Mouse (Mus musculus) urinary bladder, postnatal 25 days (tissue): ENCODE results near the gene Frmpd3.
"Not testable (repeated sequence)": the region's sequence is repeated elsewhere in the genome, so short reads cannot be mapped to it uniquely, and the experiment has no call there.

ENCODE experiments used
- DNase-seq: peaks from one replicate; pipeline ENCODE4 v3.0.0; 2022; ENCODE audit warnings: low spot score

Frmpd3 gene

GRCm38 (mm10) chrX:140341656-140342392 is at the start of gene Frmpd3:
TSS of gene Frmpd3 (plus strand) at chrX:140342263.
- DNase-seq: no peak

- no peak for DNase-seq
These were observed 38.3 kb upstream of the Frmpd3 start for GRCm38 (mm10) chrX:140303731-140304130.

- no peak for DNase-seq
These were observed 36.4 kb upstream of the Frmpd3 start for GRCm38 (mm10) chrX:140305652-140306051.

DNA sequence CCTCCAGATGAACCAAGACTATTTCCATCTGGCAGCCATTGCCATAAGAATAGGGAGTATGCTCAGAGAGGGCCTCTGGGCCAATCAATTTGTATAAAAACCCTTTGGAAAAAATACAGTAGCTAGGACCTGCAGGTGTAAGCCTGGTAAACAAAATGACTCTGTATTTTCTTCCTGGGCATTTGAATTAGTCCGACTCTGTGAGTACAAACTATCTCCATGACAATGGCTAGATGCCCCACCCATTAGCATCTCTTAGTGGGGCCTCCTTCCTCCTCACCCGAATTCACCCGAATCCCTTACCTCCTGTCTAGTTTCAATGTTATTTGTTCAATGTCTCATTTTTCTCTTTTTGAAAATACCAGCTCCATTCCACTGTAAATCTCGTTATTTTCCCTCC is 24.1 kb upstream of the Frmpd3 start:
- no peak for DNase-seq

- DNase-seq: no peak
These were observed 22.9 kb upstream of the Frmpd3 start for GRCm38 (mm10) chrX:140319131-140319530.

DNA sequence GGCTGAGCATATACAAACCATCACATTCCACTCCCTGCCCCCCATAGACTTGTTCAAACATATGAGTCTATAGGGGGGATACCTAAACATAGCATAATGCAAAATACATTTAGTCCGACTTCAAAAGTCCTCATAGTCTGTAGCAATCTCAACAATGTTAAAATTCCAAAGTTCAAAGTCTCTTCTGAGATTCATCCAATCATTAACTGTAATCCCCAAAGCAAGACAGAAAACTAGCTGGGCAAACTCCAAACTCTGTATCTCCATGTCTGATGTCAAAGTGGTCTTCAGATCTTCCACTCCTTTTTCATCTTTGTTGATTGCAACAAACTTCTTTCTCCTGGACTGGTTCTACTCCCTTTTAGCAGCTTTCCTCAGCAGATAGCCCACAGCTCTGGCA is 21.4 kb upstream of the Frmpd3 start:
- not testable (repeated sequence) for DNase-seq

DNA sequence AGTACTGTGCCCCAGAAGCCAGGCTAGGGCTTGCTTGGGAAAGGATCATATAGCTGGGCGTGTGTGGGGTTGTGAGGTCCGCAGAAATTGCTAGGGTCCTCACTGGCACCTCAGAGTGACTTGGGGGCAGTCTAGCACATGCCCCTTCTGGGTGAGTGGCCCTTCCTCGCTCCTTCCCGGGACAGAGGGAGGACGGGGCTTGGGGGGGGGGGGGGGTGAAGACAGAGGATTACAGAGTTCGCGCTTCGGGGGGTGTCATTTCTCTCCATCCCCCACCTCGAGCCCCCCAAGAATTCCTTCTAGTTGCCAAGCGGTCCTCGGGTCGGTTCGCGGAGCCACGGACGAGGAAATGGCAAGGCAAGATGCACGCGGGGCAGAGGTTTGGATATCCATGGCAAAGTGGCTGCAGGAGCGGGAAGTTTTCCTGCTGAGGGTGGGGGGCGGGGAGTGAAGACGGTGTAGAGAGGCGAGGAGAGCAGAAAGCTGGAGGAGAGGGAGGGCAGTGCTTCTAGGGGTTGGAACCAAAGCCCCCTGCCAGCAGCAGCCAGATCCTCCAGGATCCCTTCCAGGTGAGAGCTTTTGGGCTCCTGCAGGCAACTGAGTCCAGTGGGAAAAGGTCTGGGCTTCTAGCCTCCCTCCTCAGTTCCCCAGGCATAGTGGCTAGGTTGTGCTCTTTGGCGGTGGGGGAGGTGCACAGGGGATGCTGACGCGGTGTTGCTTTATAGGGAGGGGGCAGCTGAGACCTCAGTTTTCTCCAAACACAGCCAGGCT is 515 bp downstream of the Frmpd3 start:
- DNase-seq: no peak

- DNase-seq: no peak
These were observed 33.6 kb downstream of the Frmpd3 start for GRCm38 (mm10) chrX:140375628-140376027.

- DNase-seq: no peak
These were observed 57.9 kb downstream of the Frmpd3 start for GRCm38 (mm10) chrX:140399986-140400385.

DNA sequence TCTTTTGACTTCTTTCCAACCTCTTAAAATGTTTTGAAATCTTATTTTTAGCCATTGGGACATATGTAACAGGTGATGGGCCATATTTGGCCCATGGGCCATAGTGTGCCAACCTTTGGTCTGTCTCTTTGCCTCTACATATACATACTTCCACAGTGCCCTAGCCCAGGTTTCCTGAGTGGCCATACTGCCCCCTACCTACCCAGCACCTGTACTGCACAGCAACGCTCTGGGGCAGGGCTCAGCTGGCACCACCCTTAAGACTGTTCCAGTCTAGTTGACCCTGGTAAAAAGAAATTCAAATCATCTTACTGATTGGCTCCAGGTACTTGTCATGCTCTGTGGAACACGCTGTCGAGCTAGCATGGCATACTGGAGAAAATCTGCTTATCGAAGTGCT is 60.8 kb downstream of the Frmpd3 start:
- no peak for DNase-seq

GRCm38 (mm10) chrX:140406079-140406478 is 64.0 kb downstream of the Frmpd3 start:
- no peak for DNase-seq

GRCm38 (mm10) chrX:140406501-140406900 is 64.4 kb downstream of the Frmpd3 start:
- DNase-seq: no peak

GRCm38 (mm10) chrX:140407593-140407992 is 65.5 kb downstream of the Frmpd3 start:
- no peak for DNase-seq

DNA sequence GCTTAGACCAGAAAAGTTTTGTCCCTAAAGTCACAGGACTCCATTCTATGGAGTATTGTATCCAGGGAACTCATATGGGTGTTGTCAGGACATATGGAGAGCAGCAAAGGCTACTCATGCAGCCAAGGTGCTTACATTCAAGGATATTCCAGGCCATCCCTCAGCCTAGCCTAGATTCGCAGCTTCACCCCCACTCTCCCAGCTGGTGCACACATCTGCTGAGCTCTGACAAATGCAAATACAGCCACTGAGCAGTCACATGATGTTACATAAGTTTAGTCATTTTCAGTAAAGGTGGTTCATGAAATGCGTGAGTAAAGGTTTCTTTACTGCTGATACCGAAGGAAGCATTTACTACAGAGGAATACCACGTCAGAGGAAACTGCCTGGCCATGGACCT is 76.4 kb downstream of the Frmpd3 start:
- no peak for DNase-seq

GRCm38 (mm10) chrX:140427124-140427523 is 85.1 kb downstream of the Frmpd3 start:
- DNase-seq: no peak

DNA sequence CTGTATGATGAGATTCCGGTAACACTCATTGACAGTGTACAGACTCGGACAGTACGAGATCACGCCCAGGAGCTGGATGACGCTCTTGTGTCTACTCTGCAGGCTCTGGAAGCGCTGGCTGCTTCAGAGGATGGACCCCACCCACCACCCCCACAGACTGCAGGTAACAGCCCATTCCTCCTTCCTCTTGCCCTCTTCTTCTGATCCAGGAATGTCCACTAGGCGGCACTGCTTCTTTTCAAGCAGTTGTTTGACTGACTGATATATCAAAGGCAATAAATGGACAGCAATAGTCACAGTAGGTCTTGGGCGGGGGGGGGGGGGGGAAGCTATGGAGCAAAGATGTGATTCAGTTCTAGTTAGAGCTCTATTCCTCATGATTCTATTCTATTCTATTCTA is 86.2 kb downstream of the Frmpd3 start:
- no peak for DNase-seq

DNA sequence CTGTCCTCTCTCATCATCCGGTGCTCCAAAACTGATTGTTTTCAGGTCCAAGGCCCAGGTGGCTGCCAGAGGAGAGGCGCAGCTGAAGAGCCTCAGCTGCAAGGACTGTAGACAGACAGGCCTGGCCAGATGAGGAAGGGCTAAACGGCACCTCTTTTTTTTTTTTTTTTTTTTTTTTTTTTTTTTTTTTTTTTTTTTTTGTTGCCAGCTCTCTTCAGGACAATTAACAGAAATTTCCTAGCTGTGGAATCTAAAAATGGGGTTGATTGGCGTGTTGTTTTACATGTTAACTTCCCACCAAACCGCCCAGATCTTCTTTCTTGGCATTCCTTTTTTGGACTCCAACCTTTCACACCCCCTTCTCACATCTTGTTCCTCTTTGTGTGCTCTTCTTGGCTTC is 87.9 kb downstream of the Frmpd3 start:
- DNase-seq: no peak

DNA sequence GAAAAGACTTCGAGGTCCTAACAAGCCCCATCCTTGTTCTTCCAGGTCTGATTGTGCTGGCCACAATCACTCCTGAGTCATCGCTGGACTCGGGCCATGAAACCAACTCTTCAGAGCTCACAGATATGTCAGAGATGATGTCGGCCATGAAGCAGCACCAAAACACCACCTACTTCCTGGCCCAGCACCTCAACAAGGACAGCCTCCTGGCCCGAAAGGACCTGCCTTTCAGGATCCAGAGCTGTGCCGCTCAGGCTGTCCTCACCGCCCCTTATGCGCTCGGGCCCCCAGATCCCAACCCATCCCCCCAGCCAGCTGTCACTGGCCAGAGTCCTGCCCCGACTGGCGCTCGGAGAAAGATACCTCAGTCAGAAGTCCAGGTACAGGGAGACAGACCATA is 88.4 kb downstream of the Frmpd3 start:
- DNase-seq: no peak

GRCm38 (mm10) chrX:140431981-140432380 is 89.9 kb downstream of the Frmpd3 start:
- DNase-seq: no peak

DNA sequence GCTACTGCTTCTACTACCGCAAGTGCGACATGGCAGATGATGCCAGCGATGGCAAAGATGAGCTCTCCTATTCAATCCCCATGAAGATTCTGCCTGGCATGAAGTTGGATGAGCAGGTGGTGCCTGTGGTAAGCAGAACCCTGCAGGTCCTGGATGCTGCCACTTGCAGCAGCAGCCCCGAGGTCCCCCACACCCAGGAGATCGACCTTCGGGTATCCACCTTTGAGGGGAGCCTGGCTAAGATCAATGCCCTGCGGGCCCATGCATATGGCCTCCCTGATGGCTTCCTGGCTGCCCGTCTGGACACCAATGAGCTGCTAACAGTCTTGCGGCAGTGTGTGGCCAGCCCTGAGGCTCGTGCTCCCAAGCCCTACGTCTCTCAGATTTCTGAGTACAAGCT is 90.7 kb downstream of the Frmpd3 start:
- no peak for DNase-seq

DNA sequence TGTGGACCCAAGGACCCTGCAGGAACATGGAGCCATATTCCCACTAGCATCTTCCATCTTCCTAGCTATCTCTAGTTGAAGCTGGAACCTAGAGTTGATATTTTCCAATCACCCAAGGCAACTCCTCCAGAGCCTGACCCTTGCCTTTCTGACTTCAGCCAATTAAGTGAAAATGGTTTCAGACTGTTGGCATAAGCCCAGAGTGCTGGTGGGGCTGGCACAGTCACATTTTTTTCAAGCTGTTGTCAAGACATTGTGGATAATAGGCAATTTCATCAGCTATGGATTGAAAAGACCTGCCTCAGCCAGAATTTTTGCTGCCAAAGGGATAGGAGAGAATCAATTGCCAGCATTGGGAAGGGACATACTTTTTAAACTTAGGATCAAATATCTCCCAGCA is 95.8 kb downstream of the Frmpd3 start:
- DNase-seq: no peak

DNA sequence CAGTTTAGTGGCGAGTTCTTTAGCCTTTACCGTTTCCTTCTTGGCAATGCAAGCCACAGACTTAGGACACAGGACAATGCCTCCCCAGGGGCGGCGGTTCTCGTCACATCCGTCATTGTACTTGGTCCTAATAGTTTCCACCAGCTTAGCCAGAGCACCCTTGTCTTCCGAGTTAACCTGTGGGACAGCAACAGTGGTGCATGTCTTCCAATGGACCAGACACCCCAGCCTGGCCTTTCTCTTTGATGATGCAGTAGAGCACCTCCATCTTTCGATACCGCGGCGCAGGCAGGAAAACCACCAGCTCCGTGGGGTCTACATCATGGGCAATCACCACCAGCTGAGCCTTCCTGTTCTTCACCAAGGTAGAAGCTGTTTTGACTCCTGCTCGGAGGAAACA is 103.5 kb downstream of the Frmpd3 start:
- DNase-seq: no peak

GRCm38 (mm10) chrX:140450071-140450470 is 108.0 kb downstream of the Frmpd3 start:
- no peak for DNase-seq
